Mouse (Mus musculus) heart, adult 9 months (tissue): Measurements from ENCODE around the gene Gnaq.

Source experiments
- DNase-seq, 2 experiments: peaks; one replicate each; pipeline ENCODE4 v3.0.0; 2022; ENCODE audit warnings: low spot score in 2 of 2

Gene Gnaq

GRCm38 (mm10) chr19:16201356-16201755 lies 68.7 kb downstream of the Gnaq start:
- no peak for DNase-seq

GRCm38 (mm10) chr19:16204776-16205680 lies 72.4 kb downstream of the Gnaq start:
- DNase-seq = no peak

- DNase-seq = no peak
Measured at GRCm38 (mm10) chr19:16209616-16210015, 77.0 kb downstream of the Gnaq start.

GRCm38 (mm10) chr19:16214946-16215345 lies 82.3 kb downstream of the Gnaq start:
- peak; percentile 79 to 86 for DNase-seq

- DNase-seq = no peak
Measured at GRCm38 (mm10) chr19:16215430-16216016, 82.9 kb downstream of the Gnaq start.

GRCm38 (mm10) chr19:16219978-16220377 lies 87.3 kb downstream of the Gnaq start:
- DNase-seq = no peak

GRCm38 (mm10) chr19:16222526-16222925 lies 89.9 kb downstream of the Gnaq start:
- peak; percentile 69 to 72 for DNase-seq

GRCm38 (mm10) chr19:16223126-16223525 lies 90.5 kb downstream of the Gnaq start:
- no peak for DNase-seq

- no peak for DNase-seq
Measured at GRCm38 (mm10) chr19:16224831-16225230, 92.2 kb downstream of the Gnaq start.

GRCm38 (mm10) chr19:16231584-16231983 lies 99.0 kb downstream of the Gnaq start:
- DNase-seq = no peak

- no peak for DNase-seq
Measured at GRCm38 (mm10) chr19:16235594-16235993, 103.0 kb downstream of the Gnaq start.

- no peak for DNase-seq
Measured at GRCm38 (mm10) chr19:16237034-16237433, 104.4 kb downstream of the Gnaq start.

- no peak for DNase-seq
Measured at GRCm38 (mm10) chr19:16238072-16238471, 105.4 kb downstream of the Gnaq start.

- no peak for DNase-seq
Measured at GRCm38 (mm10) chr19:16238512-16238911, 105.9 kb downstream of the Gnaq start.

- no peak for DNase-seq
Measured at GRCm38 (mm10) chr19:16242708-16243107, 110.1 kb downstream of the Gnaq start.

- DNase-seq = no peak
Measured at GRCm38 (mm10) chr19:16249025-16249424, 116.4 kb downstream of the Gnaq start.

- DNase-seq = no peak
Measured at GRCm38 (mm10) chr19:16250921-16251320, 118.3 kb downstream of the Gnaq start.

- no peak for DNase-seq
Measured at GRCm38 (mm10) chr19:16251819-16252218, 119.2 kb downstream of the Gnaq start.

GRCm38 (mm10) chr19:16252696-16253095 lies 120.1 kb downstream of the Gnaq start:
- peak in 1 of 2 experiments; percentile 19 for DNase-seq

- no peak for DNase-seq
Measured at GRCm38 (mm10) chr19:16254881-16255280, 122.2 kb downstream of the Gnaq start.

- DNase-seq = no peak
Measured at GRCm38 (mm10) chr19:16255294-16255693, 122.7 kb downstream of the Gnaq start.

GRCm38 (mm10) chr19:16258766-16259355 lies 126.2 kb downstream of the Gnaq start:
- peak; percentile 34 to 40 for DNase-seq
